Mouse (Mus musculus): ENCODE measurements around the gene Alad.
A peak's percentile ranks its signal among the peaks of the same experiment; 100 is the strongest.
"Not testable (repeated sequence)": the region's sequence is repeated elsewhere in the genome, so short reads cannot be mapped to it uniquely, and the experiment has no call there.

Alad gene

DNA sequence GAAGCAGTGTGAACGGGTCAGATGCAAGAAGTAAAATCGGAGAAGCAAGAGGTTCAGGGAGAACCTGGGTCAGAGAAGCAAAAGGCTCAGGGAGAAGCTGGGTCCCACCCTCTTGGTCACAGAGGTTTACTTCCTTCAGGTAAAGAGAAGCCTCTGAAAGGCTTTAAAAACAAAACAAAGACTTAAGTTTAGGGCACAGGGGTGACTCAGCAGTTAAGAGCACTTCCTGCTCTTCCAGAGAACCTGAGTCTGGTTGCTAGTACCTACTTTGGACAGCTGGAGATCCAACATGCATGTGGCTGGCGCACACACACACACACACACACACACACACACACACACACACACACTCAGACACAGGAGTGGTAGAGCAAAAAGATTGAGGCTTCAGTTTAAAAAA lies 34.8 kb downstream of the Alad start:
- no peak for DNase-seq

DNA sequence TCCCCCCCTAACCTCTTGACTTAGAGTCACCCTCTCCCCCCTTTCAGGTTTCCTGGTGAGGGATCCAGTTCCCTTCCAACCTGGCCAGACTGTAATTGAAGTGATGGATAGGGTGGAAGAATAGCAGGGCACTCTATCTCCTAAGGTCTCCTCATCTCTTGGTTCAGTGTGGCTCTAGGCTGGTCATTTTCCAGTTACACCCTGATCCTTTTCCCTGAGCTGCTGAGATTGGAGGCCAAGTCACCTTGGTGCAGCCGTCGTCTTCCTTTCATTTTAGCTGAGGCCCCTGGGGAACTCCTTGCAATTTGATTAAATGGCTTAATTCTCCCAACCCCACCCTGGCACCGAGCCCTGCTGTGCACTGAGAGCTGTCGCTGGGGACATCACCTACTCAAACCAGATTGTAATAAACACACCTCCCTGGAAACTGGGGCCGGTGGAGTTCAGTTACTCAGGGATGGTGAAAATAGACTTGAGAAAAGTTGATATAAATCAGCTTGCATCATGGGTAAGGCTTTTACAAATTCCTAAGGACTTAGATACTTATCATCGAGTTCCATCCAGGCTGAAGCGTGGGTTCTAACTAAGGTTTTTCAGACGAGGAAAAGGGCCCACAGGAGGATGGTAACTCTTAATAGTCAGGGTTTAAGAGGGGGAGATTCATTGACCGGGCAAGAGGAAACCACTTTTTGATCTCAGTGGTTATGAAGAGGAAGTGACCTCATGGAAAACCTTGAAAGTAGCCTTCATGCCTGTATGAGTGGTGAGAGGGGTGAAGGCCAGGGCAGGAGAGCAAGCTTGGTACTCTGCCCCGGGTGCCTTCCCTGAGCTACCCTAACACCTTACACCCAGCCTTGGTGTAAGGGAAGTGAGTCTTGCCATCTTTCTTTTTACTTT lies 38.8 kb downstream of the Alad start:
- peak in 1 of 2 experiments; percentile 9 for DNase-seq

DNA sequence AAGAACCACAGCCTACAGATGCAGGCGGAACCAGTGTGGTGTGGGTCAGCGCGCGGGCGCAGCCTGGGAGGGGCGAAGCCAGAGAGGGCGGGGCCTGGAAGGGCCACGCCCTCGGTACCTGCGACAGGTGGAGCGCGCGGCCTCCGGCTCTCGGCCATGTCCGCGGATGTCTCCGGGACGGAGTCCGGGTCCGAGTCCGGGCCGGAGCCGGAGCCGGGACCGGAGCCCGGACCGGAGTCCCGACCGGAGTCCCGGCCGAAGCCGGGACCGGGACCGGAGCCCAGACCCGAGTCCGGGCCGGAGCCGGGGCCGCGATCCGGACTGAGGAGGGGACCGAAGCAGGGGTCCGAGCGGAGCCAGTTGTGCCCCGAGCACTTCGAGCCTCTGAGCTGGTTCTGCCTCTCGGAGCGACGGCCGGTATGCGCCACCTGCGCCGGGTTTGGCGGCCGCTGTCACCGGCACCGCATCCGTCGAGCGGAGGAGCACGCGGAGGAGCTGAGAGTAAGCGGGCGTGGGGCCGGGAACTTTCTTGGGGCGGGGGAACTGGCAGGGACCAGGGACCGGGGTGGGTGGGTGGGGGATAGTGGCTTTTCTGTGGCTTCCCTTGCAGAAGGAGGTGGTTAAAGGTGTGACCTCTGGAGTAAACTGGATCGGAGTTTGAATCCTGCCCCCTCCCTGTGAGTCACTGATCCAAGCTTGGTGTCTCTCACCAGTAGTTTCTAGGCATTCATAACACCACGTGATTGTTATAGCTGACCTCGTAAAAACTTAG lies 39.6 kb downstream of the Alad start, which contains the start of gene Bspry:
Bspry (plus strand) TSS at position 117 of the 772 bp plus-strand sequence.
- peak; percentile 25 to 57 for DNase-seq

DNA sequence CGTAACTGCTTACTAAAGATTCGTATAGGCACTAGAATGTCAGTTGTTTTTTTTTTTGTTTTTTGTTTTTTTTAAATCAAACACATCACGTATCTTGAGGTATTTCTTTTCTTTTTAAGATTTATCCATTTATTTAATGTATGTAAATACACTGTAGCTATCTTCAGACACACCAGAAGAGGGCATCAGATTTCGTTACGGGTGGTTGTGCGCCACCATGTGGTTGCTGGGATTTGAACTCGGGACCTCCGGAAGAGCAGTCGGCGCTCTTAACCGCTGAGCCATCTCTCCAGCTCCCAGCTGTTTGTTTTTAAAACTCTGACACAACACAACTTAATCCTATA lies 40.2 kb downstream of the Alad start:
- DNase-seq: not testable (repeated sequence)

DNA sequence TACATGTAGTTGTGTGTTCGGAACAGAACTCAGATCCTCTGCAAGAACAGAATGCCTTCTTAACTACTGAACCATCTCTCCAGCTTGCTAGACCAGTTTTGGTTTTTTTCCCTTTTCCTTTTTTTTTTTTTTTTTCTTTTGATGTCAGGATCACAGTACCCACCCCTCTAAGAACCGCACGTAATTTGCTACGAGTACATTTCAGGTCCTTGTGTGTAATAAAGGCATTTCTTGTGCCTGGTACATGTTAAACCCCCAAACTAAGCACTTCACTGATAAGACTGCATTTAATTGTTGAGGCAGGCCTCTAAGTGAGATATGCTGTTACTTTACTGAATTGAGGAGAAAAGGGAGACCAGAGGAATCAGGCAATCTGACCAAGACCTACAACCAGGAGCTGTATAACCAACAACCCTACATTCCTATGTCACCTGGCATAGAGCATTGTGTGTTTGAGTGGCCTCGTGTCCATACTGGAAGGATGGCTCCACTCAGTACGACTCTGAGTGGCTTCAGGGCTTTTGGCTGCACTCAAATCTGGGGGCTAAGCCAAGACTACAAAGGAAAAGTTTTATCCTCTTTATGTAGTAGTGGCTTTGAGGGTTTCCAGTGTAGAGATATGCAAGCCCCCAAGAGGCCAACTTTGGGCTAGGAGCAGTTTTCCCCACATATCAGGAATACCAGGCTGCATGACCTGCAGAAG lies 42.0 kb downstream of the Alad start:
- no peak for DNase-seq

DNA sequence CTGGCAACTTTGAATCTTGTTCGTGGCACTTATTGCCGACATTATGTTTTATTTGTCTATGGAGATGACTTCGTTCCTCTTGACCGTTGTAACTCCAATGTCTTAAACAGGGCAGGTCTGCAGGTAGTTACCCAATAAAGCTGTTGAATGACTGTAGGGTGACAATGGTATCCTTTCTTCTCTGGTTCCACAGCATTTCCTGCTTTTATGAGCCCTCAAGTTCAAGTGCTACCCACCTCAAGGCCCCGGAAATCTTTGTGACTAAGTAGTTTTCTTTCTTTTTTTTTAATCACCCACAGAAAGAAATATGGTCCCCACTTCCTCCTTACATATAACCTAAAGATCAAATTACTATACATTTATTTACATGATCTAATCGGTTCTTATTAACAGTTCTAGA lies 43.9 kb downstream of the Alad start:
- no peak for DNase-seq

DNA sequence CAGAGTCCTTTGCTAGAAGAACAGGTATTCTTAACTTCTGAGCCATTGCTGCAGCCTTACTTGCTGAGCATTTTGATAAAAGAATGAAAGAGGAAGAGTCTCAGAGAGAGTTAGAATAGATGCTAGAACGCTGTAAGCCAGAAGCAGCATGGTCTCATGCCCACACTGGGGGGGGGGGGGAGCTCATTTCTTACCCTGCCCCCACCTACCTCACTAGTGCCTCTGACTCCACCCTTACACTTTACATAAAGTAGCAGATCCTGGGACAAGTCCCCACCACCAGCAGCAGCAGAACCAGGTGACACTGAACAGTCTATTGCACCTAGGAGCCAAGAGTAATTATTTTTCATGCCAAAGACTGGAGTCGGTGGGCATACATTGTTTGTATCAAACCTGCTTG lies 44.6 kb downstream of the Alad start:
- no peak for DNase-seq

DNA sequence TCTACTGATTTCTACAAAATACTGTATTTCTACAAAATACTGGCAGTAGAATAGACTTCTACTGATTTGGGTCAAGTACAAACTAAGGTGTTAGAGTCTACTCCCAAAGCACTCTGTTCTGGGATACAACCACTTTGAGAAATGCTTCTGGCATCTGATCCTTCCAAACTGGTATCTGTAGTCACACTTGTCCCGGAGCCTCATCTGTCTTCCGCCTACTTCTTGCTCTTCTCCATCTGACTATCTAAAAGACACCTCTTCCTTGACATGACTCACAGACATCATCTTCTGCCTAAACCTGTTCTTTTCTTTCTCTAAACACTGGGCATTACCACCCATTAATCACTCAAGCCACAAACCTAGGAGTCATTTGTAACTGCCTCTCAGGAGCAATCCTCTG lies 47.6 kb downstream of the Alad start:
- DNase-seq: no peak

DNA sequence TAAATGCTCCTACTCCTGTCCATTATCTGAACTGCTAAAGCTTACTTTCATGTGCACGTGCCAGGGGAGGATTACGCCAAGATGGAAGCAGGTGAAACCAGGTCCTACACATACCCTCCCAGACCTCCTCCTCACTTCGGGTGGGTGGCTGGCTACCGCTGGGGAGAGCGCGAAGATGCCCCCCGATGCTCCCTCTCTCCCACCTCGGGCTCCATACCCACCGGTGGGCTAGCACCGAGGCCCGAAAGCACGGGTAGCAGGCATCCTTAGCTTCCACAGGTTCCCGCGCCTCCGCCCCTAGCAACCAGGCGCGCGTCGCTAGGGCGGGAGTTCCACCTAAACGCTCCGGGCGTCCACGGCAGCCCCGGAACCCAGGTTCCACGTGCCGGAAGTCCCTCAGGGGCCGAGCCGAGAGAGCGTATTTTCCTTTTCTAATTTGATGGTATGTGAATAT lies 49.1 kb downstream of the Alad start, which contains the start of gene Wdr31:
Wdr31 (minus strand) TSS at position 299 of the 454 bp plus-strand sequence.
- DNase-seq: peak; percentile 74 to 86

DNA sequence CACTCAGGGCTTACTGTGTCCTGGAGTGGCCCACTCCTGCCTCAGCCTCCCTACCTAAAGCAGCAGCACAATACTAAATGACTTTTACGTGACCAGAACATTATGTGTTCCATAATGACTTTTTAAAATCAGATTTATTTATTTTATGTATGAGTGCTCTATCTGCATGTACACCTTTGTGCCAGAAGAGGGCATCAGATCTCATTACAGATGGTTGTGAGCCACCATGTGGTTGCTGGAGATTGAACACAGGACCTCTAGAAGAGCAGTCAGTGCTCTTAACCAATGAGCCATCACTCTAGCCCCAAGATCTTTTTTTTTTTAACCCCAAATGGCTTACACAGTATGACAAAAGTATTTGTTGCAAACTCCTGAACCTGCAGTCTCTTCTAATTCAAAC lies 51.6 kb downstream of the Alad start:
- DNase-seq: no peak

DNA sequence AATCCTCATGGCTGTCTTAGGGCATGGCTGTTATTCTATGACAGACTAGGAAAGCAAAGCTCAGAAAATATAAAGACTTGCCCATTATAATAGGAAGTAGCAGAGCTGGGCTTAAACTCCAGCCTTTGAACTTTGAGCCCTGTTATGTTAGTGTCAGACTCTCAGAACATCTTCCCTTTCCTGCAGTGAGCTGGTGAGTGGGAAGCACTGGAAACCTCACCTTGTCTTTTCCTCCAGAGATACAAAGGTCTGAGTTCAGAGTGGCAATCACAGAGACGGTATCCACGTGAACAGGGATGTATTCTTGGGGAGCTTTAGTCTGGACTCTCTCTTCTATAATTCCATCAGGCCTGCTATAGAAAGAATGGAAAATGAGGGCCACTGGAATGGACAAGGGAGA lies 56.6 kb downstream of the Alad start:
- no peak for DNase-seq

DNA sequence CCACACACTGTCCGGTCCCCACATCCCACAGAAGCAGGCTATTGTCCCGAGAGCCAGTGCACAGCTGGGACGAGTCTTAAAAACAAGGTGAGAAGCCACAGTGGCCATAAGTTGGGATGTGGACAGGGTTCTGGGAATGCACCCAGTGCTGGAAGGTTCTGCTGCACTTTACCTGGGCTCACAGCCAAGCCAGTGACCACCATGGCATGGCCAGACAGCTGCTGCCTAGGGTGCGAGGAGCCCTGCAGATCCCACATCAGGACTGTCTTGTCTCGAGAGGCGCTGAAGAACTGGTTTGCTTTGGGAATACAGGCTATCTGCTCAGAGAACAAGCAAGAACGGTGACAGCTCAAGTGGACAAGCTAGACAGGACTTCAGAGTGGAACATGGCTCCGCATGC lies 59.4 kb downstream of the Alad start:
- no peak for DNase-seq
